Mouse (Mus musculus): ENCODE data around the gene Otop1.

Otop1 gene

GRCm38 (mm10) chr5:38302651-38303050, 26.9 kb downstream of the Otop1 start:
- no peak for DNase-seq

GRCm38 (mm10) chr5:38305241-38305640, 29.5 kb downstream of the Otop1 start:
- DNase-seq, result no peak

- DNase-seq, result peak; percentile 91
Observed at GRCm38 (mm10) chr5:38307255-38308101, 31.7 kb downstream of the Otop1 start.

GRCm38 (mm10) chr5:38308873-38309272, 33.1 kb downstream of the Otop1 start:
- peak; percentile 74 for DNase-seq

- no peak for DNase-seq
Observed at GRCm38 (mm10) chr5:38309795-38310194, 34.0 kb downstream of the Otop1 start.

GRCm38 (mm10) chr5:38318966-38319786, 43.4 kb downstream of the Otop1 start, which contains the start of gene Drd5:
Drd5 (plus strand) TSS chr5:38319367.
- DNase-seq, result peak; percentile 41

GRCm38 (mm10) chr5:38333381-38333780, 57.6 kb downstream of the Otop1 start:
- no peak for DNase-seq

GRCm38 (mm10) chr5:38334582-38334981, 58.8 kb downstream of the Otop1 start:
- DNase-seq, result no peak

GRCm38 (mm10) chr5:38343101-38343500, 67.3 kb downstream of the Otop1 start:
- no peak for DNase-seq

GRCm38 (mm10) chr5:38346646-38347432, 71.1 kb downstream of the Otop1 start:
- DNase-seq, result peak; percentile 77

- peak; percentile 20 for DNase-seq
Observed at GRCm38 (mm10) chr5:38350351-38350929, 74.7 kb downstream of the Otop1 start.

All from retina, postnatal 1 day (tissue).